Mouse (Mus musculus): ENCODE measurements around the gene March4.

GRCm38 (mm10) chr1:72532926-72533325, 3.8 kb downstream of the March4 start:
- TF ChIP-seq CTCF (conservative IDR thresholded peaks at IDR 0.05; ENCODE audit: insufficient read depth, insufficient read length, low read depth, low read length) (no peak), POLR2A (IDR thresholded peaks at IDR 0.05; ENCODE audit: low read depth, low read length) (no peak)
